Mouse (Mus musculus) G1E-ER4 (cell line): ENCODE data around the gene Luzp2. TPM values are rescaled to one million over a fixed set of nuclear protein-coding genes. Genes with fewer than 3 reads are reported as not detected.

Source experiments
- GATA1 ChIP-seq: IDR thresholded peaks from one replicate; pipeline ENCODE4 v1.8.0; 2012; ENCODE audit warnings: low read length, inconsistent platforms
- polyA plus RNA-seq: library from polyadenylated mRNA; stranded (reverse); fragments of >175 nt; gene quantifications from 2 replicates; pipeline ENCODE4 v1.2.3, GENCODE M21; 2012

Gene Luzp2
- polyA plus RNA-seq, 1 experiment = not detected

GRCm38 (mm10) chr7:54914030-54914429 is 78.7 kb downstream of the Luzp2 start:
- no peak for TF ChIP-seq GATA1

- TF ChIP-seq GATA1 = no peak
These were observed 86.7 kb downstream of the Luzp2 start for GRCm38 (mm10) chr7:54921991-54922390.

GRCm38 (mm10) chr7:54956759-54957158 is 121.5 kb downstream of the Luzp2 start:
- no peak for TF ChIP-seq GATA1

- TF ChIP-seq GATA1 = no peak
These were observed 127.4 kb downstream of the Luzp2 start for GRCm38 (mm10) chr7:54962678-54963077.

GRCm38 (mm10) chr7:54977372-54977771 is 142.1 kb downstream of the Luzp2 start:
- TF ChIP-seq GATA1 = no peak

GRCm38 (mm10) chr7:54980585-54980984 is 145.3 kb downstream of the Luzp2 start:
- TF ChIP-seq GATA1 = no peak

GRCm38 (mm10) chr7:55000397-55000796 is 165.1 kb downstream of the Luzp2 start:
- TF ChIP-seq GATA1 = no peak

GRCm38 (mm10) chr7:55009173-55009771 is 174.0 kb downstream of the Luzp2 start:
- TF ChIP-seq GATA1 = no peak

GRCm38 (mm10) chr7:55188927-55189326 is 353.6 kb downstream of the Luzp2 start:
- no peak for TF ChIP-seq GATA1

GRCm38 (mm10) chr7:55189496-55189895 is 354.2 kb downstream of the Luzp2 start:
- no peak for TF ChIP-seq GATA1

GRCm38 (mm10) chr7:55190655-55191054 is 355.4 kb downstream of the Luzp2 start:
- TF ChIP-seq GATA1 = no peak

- TF ChIP-seq GATA1 = no peak
These were observed 363.5 kb downstream of the Luzp2 start for GRCm38 (mm10) chr7:55198806-55199205.

GRCm38 (mm10) chr7:55222997-55223396 is 387.7 kb downstream of the Luzp2 start:
- TF ChIP-seq GATA1 = no peak

GRCm38 (mm10) chr7:55229407-55229806 is 394.1 kb downstream of the Luzp2 start:
- no peak for TF ChIP-seq GATA1
